1 mouse cellular context compared by ENCODE assay signal in genomic region chr12:17727676-17728339, GRCm38 (mm10).
TF ChIP-seq lines count a peak whose summit lies in the region.

No protein-coding gene starts in this region.

TF ChIP-seq in MEL, 35 proteins besides CTCF, POLR2A, EP300 and RAD21 (continued from another document):
- TF ChIP-seq MYB (IDR thresholded peaks at IDR 0.05; ENCODE audit: low read depth, low read length) = no peak
- TF ChIP-seq CHD1 (IDR thresholded peaks at IDR 0.05; ENCODE audit: low read depth, low read length) = no peak
- TF ChIP-seq USF2 (IDR thresholded peaks at IDR 0.05; ENCODE audit: borderline replicate concordance in 1 of 2, insufficient read depth in 1 of 2, low read depth in 1 of 2, low read length in 2 of 2) = no peak
